15 mouse cellular contexts compared by ENCODE assay signal in the genomic region with DNA sequence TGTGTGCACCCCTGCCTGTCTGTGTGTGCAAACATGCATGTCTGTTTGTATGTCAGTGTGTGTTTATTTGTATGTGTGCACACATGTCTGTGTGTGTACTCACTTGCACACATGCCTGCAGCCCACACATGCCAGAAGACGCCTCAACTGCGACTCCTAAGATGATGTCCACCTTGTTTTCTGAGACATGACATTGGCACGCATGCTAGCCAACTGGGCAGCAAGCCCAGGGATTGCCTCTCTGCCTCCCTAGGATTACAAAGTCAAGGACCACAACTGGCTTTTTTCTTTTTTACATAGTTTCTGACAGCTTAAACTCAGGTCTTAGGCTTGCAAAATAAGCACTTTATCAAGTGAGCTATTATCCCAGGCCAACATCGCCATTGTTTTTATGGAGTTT. TPM values are rescaled to one million over a fixed set of nuclear protein-coding genes. Genes with fewer than 3 reads are reported as not detected.
DNase-seq lines count a peak whose midpoint lies in the region; ATAC-seq lines count a peak whose summit lies in the region.
"Had no signal": no experiment of that assay in that cellular context is flagged by ENCODE, and none has a peak within 500 bp of the region (broad histone marks: within the 10 kb centered on the region; RNA-seq: fewer than 3 reads in every experiment).

No protein-coding gene starts in this region.

- H3K4me1 ChIP-seq in heart, embryonic 16.5 days (ENCODE audit: control insufficient read depth, insufficient read depth, low read length): peaks cover 5% of the 10 kb centered on the region; the same call in 1 of the 2 replicates
- H3K4me1 ChIP-seq in heart, embryonic 11.5 days (ENCODE audit: control insufficient read depth, insufficient read depth, low read length): no peaks in the 10 kb centered on the region; the same call in 1 of the 2 replicates
- H3K4me1 ChIP-seq in embryonic facial prominence, embryonic 14.5 days (ENCODE audit: control insufficient read depth, insufficient read depth, low read length): peaks cover 36% of the 10 kb centered on the region
- no peaks in the 10 kb centered on the region for H3K4me1 ChIP-seq in stomach, embryonic 15.5 days
- no peaks in the 10 kb centered on the region for H3K4me1 ChIP-seq in hindbrain, embryonic 14.5 days (replicated peaks; ENCODE audit: control insufficient read depth, insufficient read depth, low read length)
- H3K4me1 ChIP-seq: liver, embryonic 13.5 days; midbrain, embryonic 12.5 days had no signal

- no peak overlapping the region for H3K27ac ChIP-seq in heart, embryonic 16.5 days (ENCODE audit: low read length)
- H3K27ac ChIP-seq in heart, embryonic 11.5 days (ENCODE audit: low read depth, low read length): no peak overlapping the region
- peak overlapping the region; percentile 96; the same call in 1 of the 2 replicates for H3K27ac ChIP-seq in embryonic facial prominence, embryonic 14.5 days (replicated peaks; ENCODE audit: low read depth, low read length)
- 0 out of 2 replicates have a peak overlapping the region, but pooled peaks have one; percentile 11 for H3K27ac ChIP-seq in stomach, embryonic 15.5 days
- H3K27ac ChIP-seq in hindbrain, embryonic 14.5 days: no peak overlapping the region
- H3K27ac ChIP-seq: liver, embryonic 13.5 days; midbrain, embryonic 12.5 days; neural tube, embryonic 13.5 days had no signal

- DNase-seq in lung, postnatal 10 days: peak; percentile 23
- no peak for DNase-seq in lung, postnatal 36 days
- DNase-seq in embryonic facial prominence, embryonic 14.5 days (ENCODE audit: low spot score): no peak
- no peak for DNase-seq in thymus, postnatal 0 days (ENCODE audit: low spot score)
- no peak for DNase-seq in hindbrain, embryonic 14.5 days (ENCODE audit: low spot score)
- DNase-seq: cerebellum, adult 9-10 months; kidney, adult 9 months; liver, embryonic 13.5 days; right cerebral cortex, postnatal 4 days; thymus, postnatal 36 days had no signal

- no peak overlapping the region for H3K9ac ChIP-seq in heart, embryonic 16.5 days (ENCODE audit: low read length)
- no peak overlapping the region for H3K9ac ChIP-seq in heart, embryonic 11.5 days (ENCODE audit: low read depth, low read length)
- H3K9ac ChIP-seq in embryonic facial prominence, embryonic 14.5 days (ENCODE audit: low read depth, low read length): peak overlapping the region; percentile 75; the same call in 1 of the 2 replicates
- no peak overlapping the region for H3K9ac ChIP-seq in stomach, embryonic 15.5 days
- H3K9ac ChIP-seq in hindbrain, embryonic 14.5 days: no peak overlapping the region
- H3K9ac ChIP-seq: liver, embryonic 13.5 days; midbrain, embryonic 12.5 days; neural tube, embryonic 13.5 days had no signal

- no peaks in the 10 kb centered on the region for H3K27me3 ChIP-seq in heart, embryonic 16.5 days (ENCODE audit: control insufficient read depth, insufficient read depth, low read length)
- no peaks in the 10 kb centered on the region for H3K27me3 ChIP-seq in heart, embryonic 11.5 days (ENCODE audit: control insufficient read depth, insufficient read depth, low read length)
- H3K27me3 ChIP-seq in embryonic facial prominence, embryonic 14.5 days (replicated peaks; ENCODE audit: control insufficient read depth, insufficient read depth, low read length): no peaks in the 10 kb centered on the region
- no peaks in the 10 kb centered on the region for H3K27me3 ChIP-seq in stomach, embryonic 15.5 days (replicated peaks)
- no peaks in the 10 kb centered on the region for H3K27me3 ChIP-seq in hindbrain, embryonic 14.5 days (ENCODE audit: control insufficient read depth, insufficient read depth, low read length)
- H3K27me3 ChIP-seq: liver, embryonic 13.5 days; midbrain, embryonic 12.5 days; neural tube, embryonic 13.5 days had no signal

- ATAC-seq in heart, embryonic 16.5 days (replicated peaks; ENCODE audit: extremely low read depth, insufficient read depth, low FRiP score): no peak
- no peak for ATAC-seq in heart, embryonic 11.5 days (replicated peaks; ENCODE audit: insufficient number of reproducible peaks, low FRiP score, low TSS enrichment)
- no peak for ATAC-seq in embryonic facial prominence, embryonic 14.5 days (ENCODE audit: low read depth)
- no peak for ATAC-seq in stomach, embryonic 15.5 days (ENCODE audit: insufficient read depth, low FRiP score, low read depth)
- ATAC-seq in hindbrain, embryonic 14.5 days (ENCODE audit: low FRiP score): no peak

- 55% methylated on average over 4 of the region's 4 CpGs for WGBS in heart, embryonic 16.5 days
- 71% methylated on average over 4 of the region's 4 CpGs for WGBS in heart, embryonic 11.5 days (ENCODE audit: insufficient replicate concordance)
- 65% methylated on average over 4 of the region's 4 CpGs for WGBS in embryonic facial prominence, embryonic 14.5 days
- 62% methylated on average over 4 of the region's 4 CpGs for WGBS in stomach, embryonic 15.5 days
- WGBS in hindbrain, embryonic 14.5 days: 80% methylated on average over 4 of the region's 4 CpGs

- peak overlapping the region; percentile 40; the same call in 1 of the 2 replicates for H3K4me2 ChIP-seq in heart, embryonic 16.5 days (ENCODE audit: low read depth, low read length)
- H3K4me2 ChIP-seq in heart, embryonic 11.5 days: no peak overlapping the region
- peak overlapping the region; percentile 52 for H3K4me2 ChIP-seq in embryonic facial prominence, embryonic 14.5 days (ENCODE audit: low read depth, low read length)
- H3K4me2 ChIP-seq in stomach, embryonic 15.5 days: peak overlapping the region; percentile 45
- no peak overlapping the region for H3K4me2 ChIP-seq in hindbrain, embryonic 14.5 days (replicated peaks)
- H3K4me2 ChIP-seq: liver, embryonic 13.5 days; midbrain, embryonic 12.5 days; neural tube, embryonic 13.5 days had no signal

- H3K36me3 ChIP-seq in heart, embryonic 16.5 days (ENCODE audit: control insufficient read depth, insufficient read depth): no peaks in the 10 kb centered on the region
- no peaks in the 10 kb centered on the region for H3K36me3 ChIP-seq in heart, embryonic 11.5 days (ENCODE audit: control insufficient read depth, insufficient read depth, low read length)
- peaks cover 8% of the 10 kb centered on the region; the same call in 1 of the 2 replicates for H3K36me3 ChIP-seq in embryonic facial prominence, embryonic 14.5 days (ENCODE audit: control insufficient read depth, insufficient read depth, low read length)
- H3K36me3 ChIP-seq in stomach, embryonic 15.5 days: no peaks in the 10 kb centered on the region
- H3K36me3 ChIP-seq in hindbrain, embryonic 14.5 days (replicated peaks; ENCODE audit: control insufficient read depth, insufficient read depth): no peaks in the 10 kb centered on the region
- H3K36me3 ChIP-seq: liver, embryonic 13.5 days; midbrain, embryonic 12.5 days; neural tube, embryonic 13.5 days had no signal

- no peaks in the 10 kb centered on the region for H3K9me3 ChIP-seq in heart, embryonic 16.5 days (replicated peaks; ENCODE audit: control insufficient read depth, low read length)
- no peaks in the 10 kb centered on the region for H3K9me3 ChIP-seq in heart, embryonic 11.5 days (replicated peaks; ENCODE audit: control insufficient read depth, low read length)
- no peaks in the 10 kb centered on the region for H3K9me3 ChIP-seq in embryonic facial prominence, embryonic 14.5 days (ENCODE audit: control insufficient read depth, low read length)
- H3K9me3 ChIP-seq in stomach, embryonic 15.5 days: no peaks in the 10 kb centered on the region
- H3K9me3 ChIP-seq in hindbrain, embryonic 14.5 days (ENCODE audit: control insufficient read depth, low read length): no peaks in the 10 kb centered on the region
- H3K9me3 ChIP-seq: liver, embryonic 13.5 days; midbrain, embryonic 12.5 days; neural tube, embryonic 13.5 days had no signal

- no peak overlapping the region for H3K4me3 ChIP-seq in heart, embryonic 16.5 days (ENCODE audit: low read length)
- H3K4me3 ChIP-seq in heart, embryonic 11.5 days (ENCODE audit: low read depth, low read length): no peak overlapping the region
- H3K4me3 ChIP-seq in embryonic facial prominence, embryonic 14.5 days (ENCODE audit: low read depth, low read length): peak overlapping the region; percentile 58
- peak overlapping the region; percentile 6; the same call in 1 of the 2 replicates for H3K4me3 ChIP-seq in stomach, embryonic 15.5 days (replicated peaks)
- H3K4me3 ChIP-seq in hindbrain, embryonic 14.5 days (replicated peaks; ENCODE audit: low read length): no peak overlapping the region
- H3K4me3 ChIP-seq: liver, embryonic 13.5 days; midbrain, embryonic 12.5 days; neural tube, embryonic 13.5 days had no signal

RNA-seq across cellular contexts. Expression of a gene that starts 2.4 kb away (rescaled TPM):
- 24.0 and 26.9 TPM in 2 replicates for polyA plus RNA-seq in heart, embryonic 16.5 days (2015; fragmentation: Nextera tagmentation; extraction: Ambion mirVana)
- polyA plus RNA-seq in heart, embryonic 11.5 days (2014; fragmentation: Nextera tagmentation; extraction: Ambion mirVana): 5.0 and 5.1 TPM in 2 replicates
- polyA plus RNA-seq in embryonic facial prominence, embryonic 14.5 days (2014; fragmentation: Nextera tagmentation; extraction: Ambion mirVana): 138 and 151 TPM in 2 replicates
- 55.3 and 57.7 TPM in 2 replicates for polyA plus RNA-seq in stomach, embryonic 15.5 days (2015; fragmentation: Nextera tagmentation; extraction: Ambion mirVana)
- 10.6 TPM in 2 replicates for polyA plus RNA-seq in thymus, postnatal 0 days (2015; fragmentation: Nextera tagmentation; extraction: Ambion mirVana)
- polyA plus RNA-seq in hindbrain, embryonic 14.5 days (2014; fragmentation: Nextera tagmentation; extraction: Ambion mirVana): 8.3 and 8.6 TPM in 2 replicates

Comparison
In these comparisons a context has a peak if more than half of its experiments do, and no peak if none do; other contexts are left out.
1. H3K4me2 ChIP-seq: peak in heart, embryonic 16.5 days (single experiment), embryonic facial prominence, embryonic 14.5 days (single experiment) and stomach, embryonic 15.5 days (single experiment); none in heart, embryonic 11.5 days (single experiment) and hindbrain, embryonic 14.5 days (single experiment).
2. H3K27ac ChIP-seq: peak in embryonic facial prominence, embryonic 14.5 days (single experiment) and stomach, embryonic 15.5 days (single experiment); none in heart, embryonic 16.5 days (single experiment), heart, embryonic 11.5 days (single experiment) and hindbrain, embryonic 14.5 days (single experiment).
3. H3K4me3 ChIP-seq: peak in embryonic facial prominence, embryonic 14.5 days (single experiment) and stomach, embryonic 15.5 days (single experiment); none in heart, embryonic 16.5 days (single experiment), heart, embryonic 11.5 days (single experiment) and hindbrain, embryonic 14.5 days (single experiment).